Mouse (Mus musculus) heart, embryonic 13.5 days (tissue): ENCODE measurements at regions not wholly inside any gene's neighbourhood (a gene's known extent, or its start where the extent isn't known, plus 50 kb on each side); places are given as distances from the start of the nearest gene placed in this dataset.

ENCODE experiments used
- ATAC-seq: fragments of 200-750 bp; cut with Nextera tagmentation; 2 replicates; pipeline ENCODE4 v1.8.0; 2017; ENCODE audit warnings: moderate TSS enrichment; ENCODE audit not compliant: insufficient number of reproducible peaks, low FRiP score, low TSS enrichment; ENCODE audit errors: extremely low read depth
- H3K27ac ChIP-seq: fragments of 300-500 bp; sonication (generic); replicated peaks from 2 replicates; pipeline ENCODE4 v1.5.1; 2015; ENCODE audit warnings: moderate library complexity, mild to moderate bottlenecking, inconsistent platforms
- H3K27me3 ChIP-seq: fragments of 300-500 bp; sonication (generic); replicated peaks from 2 replicates; pipeline ENCODE4 v1.6.1; 2015; ENCODE audit warnings: mild to moderate bottlenecking, inconsistent platforms
- H3K36me3 ChIP-seq: fragments of 300-500 bp; sonication (generic); 2 replicates; pipeline ENCODE4 v1.6.1; 2015; ENCODE audit warnings: mild to moderate bottlenecking, inconsistent platforms
- H3K4me1 ChIP-seq: fragments of 300-500 bp; sonication (generic); 2 replicates; pipeline ENCODE4 v1.6.1; 2015; ENCODE audit warnings: inconsistent platforms
- H3K4me2 ChIP-seq: fragments of 300-500 bp; sonication (generic); 2 replicates; pipeline ENCODE4 v1.6.1; 2015; ENCODE audit warnings: inconsistent platforms, mild to moderate bottlenecking, moderate library complexity
- H3K4me3 ChIP-seq: fragments of 300-500 bp; sonication (generic); 2 replicates; pipeline ENCODE4 v1.5.1; 2015; ENCODE audit warnings: moderate library complexity, mild to moderate bottlenecking, inconsistent platforms
- H3K9ac ChIP-seq: fragments of 300-500 bp; sonication (generic); 2 replicates; pipeline ENCODE4 v1.6.1; 2015; ENCODE audit warnings: inconsistent platforms, mild to moderate bottlenecking, moderate library complexity
- H3K9me3 ChIP-seq: fragments of 300-500 bp; sonication (generic); 2 replicates; pipeline ENCODE4 v1.6.1; 2016; ENCODE audit warnings: inconsistent platforms
- WGBS: fragments of 180-500 bp; shearing (Covaris S2); methylation state at CpG from one replicate; pipeline ENCODE4 v1.1.7; 2015; ENCODE audit warnings: mixed read lengths; 5-methylcytosine and 5-hydroxymethylcytosine counted together

DNA sequence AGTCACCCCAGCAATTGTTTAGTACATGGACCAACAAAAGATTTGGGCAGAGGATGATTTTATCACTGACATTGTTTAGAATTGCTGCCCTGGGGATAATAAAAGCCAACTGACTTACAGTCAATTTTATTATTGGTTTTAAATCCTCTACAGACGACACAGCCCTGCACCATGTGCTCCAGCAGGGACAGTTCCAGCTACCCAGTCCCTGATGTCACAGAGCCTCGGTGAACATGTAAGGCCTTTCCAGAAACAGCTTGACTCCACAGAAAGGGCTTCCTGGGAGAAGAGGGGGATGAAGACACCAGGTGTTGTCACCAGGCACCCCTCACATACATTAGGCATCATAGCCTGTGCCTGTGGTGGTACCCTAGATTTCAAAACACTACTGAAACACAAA is 447.0 kb upstream of the Smim15 start:
- Histone ChIP-seq H3K27me3 (no peaks in the 10 kb centered on the region), H3K9me3 (no peaks in the 10 kb centered on the region), H3K27ac (no peak overlapping the region), H3K4me1 (peaks cover 24% of the 10 kb centered on the region), H3K9ac (no peak overlapping the region), H3K4me3 (no peak overlapping the region), H3K36me3 (no peaks in the 10 kb centered on the region), H3K4me2 (no peak overlapping the region)
- WGBS: 73% methylated on average over 2 of the region's 2 CpGs
- no peak for ATAC-seq

DNA sequence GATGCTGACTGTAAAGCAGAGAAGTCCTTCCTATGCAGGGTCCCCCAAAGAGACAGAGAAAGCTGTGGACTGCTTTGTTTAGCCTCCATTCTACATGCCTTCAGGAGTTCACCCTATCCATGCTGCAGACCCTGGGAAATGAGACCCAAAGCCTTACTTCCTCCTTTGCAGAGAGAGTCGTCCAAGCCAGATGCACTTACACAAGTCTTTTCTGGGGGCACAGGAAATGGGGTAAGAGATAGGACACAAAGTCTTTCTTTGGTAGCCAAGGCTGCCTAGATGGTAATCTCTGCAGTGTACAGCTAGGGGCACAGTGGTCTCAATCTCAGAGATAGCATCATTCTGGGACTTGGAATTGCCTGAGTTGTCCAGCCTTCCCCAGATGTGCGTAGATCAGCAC is 448.1 kb upstream of the Smim15 start:
- peaks cover 23% of the 10 kb centered on the region for H3K4me1 ChIP-seq
- H3K9ac ChIP-seq: no peak overlapping the region
- WGBS: 56% methylated on average over 2 of the region's 2 CpGs
- no peak overlapping the region for H3K27ac ChIP-seq
- H3K9me3 ChIP-seq: no peaks in the 10 kb centered on the region
- no peaks in the 10 kb centered on the region for H3K36me3 ChIP-seq
- ATAC-seq: no peak
- H3K27me3 ChIP-seq: no peaks in the 10 kb centered on the region
- no peak overlapping the region for H3K4me2 ChIP-seq
- H3K4me3 ChIP-seq: no peak overlapping the region

DNA sequence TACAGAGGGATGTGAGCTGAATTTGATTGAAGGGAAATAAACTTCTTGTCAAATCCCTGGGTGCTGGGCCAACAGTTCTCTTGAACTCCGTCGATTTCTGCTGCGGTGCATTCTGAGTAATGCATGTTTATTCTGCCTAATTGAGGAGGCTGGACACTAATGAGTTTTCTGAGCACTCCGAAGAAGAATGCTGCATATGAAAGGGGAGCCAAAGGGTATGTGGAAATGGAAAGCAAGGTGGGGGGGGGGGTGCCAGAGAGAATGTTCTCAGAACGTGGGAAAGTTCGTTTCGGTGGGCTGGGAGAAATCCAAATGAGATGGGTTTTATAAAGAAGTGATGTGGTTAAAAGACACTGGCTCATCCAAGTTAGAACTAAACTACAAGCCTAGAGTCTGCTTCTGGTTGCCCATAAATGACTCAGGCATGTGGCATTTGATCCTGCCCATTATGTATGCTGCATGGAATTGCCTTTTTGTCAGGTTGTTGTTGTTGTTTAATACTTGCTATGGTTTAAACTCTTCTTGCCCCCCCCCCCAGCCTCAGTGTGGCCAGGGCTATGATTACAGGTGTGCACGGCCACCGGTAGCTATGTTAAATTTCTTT is 455.7 kb upstream of the Smim15 start:
- no peaks in the 10 kb centered on the region for H3K36me3 ChIP-seq
- 79% methylated on average over 9 of the region's 9 CpGs for WGBS
- H3K27ac ChIP-seq: no peak overlapping the region
- no peak overlapping the region for H3K4me2 ChIP-seq
- peaks cover 5% of the 10 kb centered on the region for H3K4me1 ChIP-seq
- no peak for ATAC-seq
- H3K9me3 ChIP-seq: no peaks in the 10 kb centered on the region
- no peak overlapping the region for H3K4me3 ChIP-seq
- H3K27me3 ChIP-seq: no peaks in the 10 kb centered on the region
- no peak overlapping the region for H3K9ac ChIP-seq

DNA sequence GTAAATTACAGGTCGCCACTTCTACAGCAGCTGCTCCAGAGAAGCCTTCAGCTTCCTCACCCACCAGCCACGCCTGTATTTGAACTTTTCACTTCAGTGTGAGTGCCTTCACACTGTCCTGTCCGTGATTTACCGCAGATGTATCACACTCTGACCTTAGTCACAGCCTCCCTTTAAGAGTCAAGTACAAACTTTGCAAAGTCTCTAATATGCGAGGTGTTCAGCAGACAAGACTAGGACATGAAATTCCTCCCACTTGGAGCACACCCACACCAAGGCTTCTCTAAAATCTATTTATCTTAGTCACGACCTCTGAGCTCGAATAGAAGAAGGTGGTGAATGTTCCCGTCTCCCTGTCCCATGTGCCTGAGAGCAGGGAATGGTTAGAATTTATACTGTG is 456.6 kb upstream of the Smim15 start:
- Histone ChIP-seq H3K9ac (no peak overlapping the region), H3K4me3 (no peak overlapping the region), H3K4me2 (no peak overlapping the region), H3K9me3 (no peaks in the 10 kb centered on the region), H3K27ac (no peak overlapping the region), H3K4me1 (peaks cover 5% of the 10 kb centered on the region), H3K27me3 (no peaks in the 10 kb centered on the region), H3K36me3 (no peaks in the 10 kb centered on the region)
- WGBS: 42% methylated on average over 8 of the region's 8 CpGs
- ATAC-seq: no peak

DNA sequence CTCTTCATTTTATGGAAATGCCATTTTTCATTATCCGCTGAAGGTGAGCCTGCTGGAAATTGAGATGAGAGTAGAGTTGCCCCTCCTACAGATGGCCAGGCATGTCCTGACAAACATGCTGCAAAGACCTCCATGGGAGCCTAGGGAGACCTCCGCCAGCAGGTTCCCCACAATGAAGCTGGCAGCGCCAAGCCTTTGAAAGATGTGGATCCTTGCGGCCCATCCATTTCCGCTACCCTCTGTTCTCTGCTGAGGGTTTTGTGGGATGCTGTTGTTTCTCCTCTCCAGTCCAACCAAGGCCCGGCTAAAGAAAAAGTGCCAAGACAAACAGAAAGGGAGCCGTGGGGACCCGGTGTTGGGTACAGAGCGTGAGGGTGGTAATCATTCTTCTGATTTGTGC is 458.3 kb upstream of the Smim15 start:
- Histone ChIP-seq H3K27ac (no peak overlapping the region), H3K36me3 (no peaks in the 10 kb centered on the region), H3K4me1 (peaks cover 5% of the 10 kb centered on the region), H3K9me3 (no peaks in the 10 kb centered on the region), H3K4me3 (no peak overlapping the region), H3K9ac (no peak overlapping the region), H3K4me2 (no peak overlapping the region), H3K27me3 (no peaks in the 10 kb centered on the region)
- 87% methylated on average over 9 of the region's 9 CpGs for WGBS
- ATAC-seq: no peak

DNA sequence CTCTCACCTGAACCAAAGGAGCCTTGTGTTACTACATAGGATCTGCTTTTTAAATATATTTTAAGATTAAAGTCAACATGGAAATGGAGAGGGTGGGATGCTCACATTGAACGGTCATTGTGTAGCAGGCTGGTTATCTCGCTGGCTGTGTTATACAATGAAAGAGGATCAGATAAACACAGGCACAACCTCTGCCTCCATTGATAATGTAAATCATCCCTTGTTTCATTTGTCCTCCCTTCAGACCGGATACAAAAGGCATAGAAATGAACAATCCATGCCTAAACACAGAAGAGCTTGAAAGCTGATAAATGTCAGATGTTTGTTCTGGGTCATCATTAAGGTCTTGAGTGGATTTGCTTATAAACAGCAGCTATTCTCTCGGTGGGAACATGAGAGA is 458.9 kb upstream of the Smim15 start:
- no peaks in the 10 kb centered on the region for H3K9me3 ChIP-seq
- no peak overlapping the region for H3K4me3 ChIP-seq
- no peak overlapping the region for H3K27ac ChIP-seq
- no peak overlapping the region for H3K9ac ChIP-seq
- no peaks in the 10 kb centered on the region for H3K36me3 ChIP-seq
- H3K4me2 ChIP-seq: no peak overlapping the region
- no peak for ATAC-seq
- 45% methylated on average over 4 of the region's 4 CpGs for WGBS
- no peaks in the 10 kb centered on the region for H3K27me3 ChIP-seq
- H3K4me1 ChIP-seq: peaks cover 5% of the 10 kb centered on the region

DNA sequence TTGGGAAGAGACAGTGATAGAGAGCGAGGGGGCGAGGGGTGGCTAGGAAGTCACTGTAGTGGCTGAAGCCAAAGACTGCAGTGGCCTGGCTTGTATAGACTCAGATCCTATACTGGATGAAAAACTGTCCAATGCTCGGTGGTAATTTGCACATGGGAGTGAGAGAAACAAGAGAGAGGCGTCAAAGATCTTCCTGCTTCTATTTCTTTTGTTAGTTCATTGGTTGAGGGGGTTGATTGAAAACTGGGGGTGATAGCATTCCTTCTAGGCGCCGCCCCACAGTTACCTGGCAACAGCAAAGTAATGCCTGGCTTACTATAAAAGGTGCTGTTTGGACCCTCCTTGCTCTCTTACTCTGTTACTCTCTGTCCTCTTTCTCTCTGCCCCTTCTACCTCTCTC is 465.3 kb upstream of the Smim15 start:
- Histone ChIP-seq H3K9ac (no peak overlapping the region), H3K27ac (no peak overlapping the region), H3K36me3 (no peaks in the 10 kb centered on the region), H3K27me3 (no peaks in the 10 kb centered on the region), H3K4me3 (no peak overlapping the region), H3K4me2 (no peak overlapping the region), H3K9me3 (no peaks in the 10 kb centered on the region), H3K4me1 (peaks cover 17% of the 10 kb centered on the region)
- 91% methylated on average over 6 of the region's 6 CpGs for WGBS
- no peak for ATAC-seq

DNA sequence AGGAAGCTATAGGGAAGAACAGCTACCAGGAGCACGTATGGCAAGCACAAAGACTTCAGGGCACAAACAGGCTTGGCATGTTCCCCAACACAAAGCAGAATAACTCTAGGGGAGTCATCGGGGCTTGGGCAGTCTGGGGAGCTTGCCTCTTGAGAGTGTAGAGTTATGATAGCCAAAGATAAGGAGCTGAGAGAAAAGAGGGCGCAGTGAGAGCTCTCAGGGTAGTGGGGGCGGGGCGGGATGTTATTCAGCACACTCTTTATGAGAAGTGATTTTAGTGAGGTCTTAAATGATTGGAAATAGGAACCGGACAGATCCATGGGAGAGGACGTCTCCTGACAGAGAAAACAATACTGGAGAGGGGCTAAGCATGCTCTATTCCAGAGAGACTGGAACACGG is 466.4 kb upstream of the Smim15 start:
- no peak overlapping the region for H3K4me3 ChIP-seq
- H3K4me2 ChIP-seq: peak overlapping the region; percentile 27; the same call in 1 of the 2 replicates
- no peak for ATAC-seq
- WGBS: 50% methylated on average over 8 of the region's 8 CpGs
- H3K4me1 ChIP-seq: peaks cover 17% of the 10 kb centered on the region
- no peaks in the 10 kb centered on the region for H3K9me3 ChIP-seq
- no peaks in the 10 kb centered on the region for H3K27me3 ChIP-seq
- no peak overlapping the region for H3K9ac ChIP-seq
- no peak overlapping the region for H3K27ac ChIP-seq
- H3K36me3 ChIP-seq: no peaks in the 10 kb centered on the region

DNA sequence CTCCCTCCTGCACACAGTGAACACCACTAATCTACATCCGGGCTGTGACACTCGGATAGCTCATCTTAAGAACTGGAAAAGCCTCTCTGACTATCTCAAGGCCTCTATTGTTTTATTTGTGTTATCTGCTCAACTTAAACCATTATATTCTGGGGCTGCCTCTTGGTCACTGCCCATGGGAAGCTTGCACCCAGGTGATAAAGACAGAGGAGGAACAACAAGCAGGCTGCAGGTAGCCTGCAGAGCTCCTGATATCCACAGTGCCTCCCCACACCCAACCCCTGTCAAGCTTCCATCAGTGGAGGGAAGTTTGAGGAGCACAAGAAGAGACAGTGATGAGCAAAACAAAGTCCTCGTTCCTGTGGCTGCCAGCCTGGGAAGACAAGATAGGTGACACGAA is 467.0 kb upstream of the Smim15 start:
- Histone ChIP-seq H3K9ac (no peak overlapping the region), H3K4me3 (no peak overlapping the region), H3K36me3 (no peaks in the 10 kb centered on the region), H3K4me1 (peaks cover 17% of the 10 kb centered on the region), H3K4me2 (peak overlapping the region; percentile 27; the same call in 1 of the 2 replicates), H3K9me3 (no peaks in the 10 kb centered on the region), H3K27me3 (no peaks in the 10 kb centered on the region), H3K27ac (no peak overlapping the region)
- no peak; the same call in 1 of the 2 replicates for ATAC-seq
- 29% methylated on average over 4 of the region's 4 CpGs for WGBS

DNA sequence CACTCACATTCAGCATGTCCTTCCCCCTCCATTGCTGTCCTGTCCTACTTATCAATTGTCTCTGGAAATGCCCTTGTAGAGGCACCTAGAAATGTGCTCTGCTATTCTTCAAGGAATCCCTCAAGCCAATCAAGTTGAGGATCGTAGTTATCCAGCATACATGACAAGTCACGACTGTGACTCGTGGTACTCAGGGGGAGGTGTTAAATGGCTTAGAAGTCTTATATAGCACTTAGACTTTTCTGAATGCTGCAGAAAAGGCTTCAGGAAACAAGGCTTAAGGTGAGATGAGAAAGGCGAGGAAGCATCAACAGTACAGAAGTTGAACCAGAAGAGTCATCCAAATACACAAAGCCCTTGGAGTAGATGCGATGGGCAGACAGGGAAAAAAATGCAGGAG is 467.5 kb upstream of the Smim15 start:
- Histone ChIP-seq H3K4me2 (no peak overlapping the region), H3K9ac (no peak overlapping the region), H3K36me3 (no peaks in the 10 kb centered on the region), H3K27ac (no peak overlapping the region), H3K27me3 (no peaks in the 10 kb centered on the region), H3K4me3 (no peak overlapping the region), H3K4me1 (peaks cover 17% of the 10 kb centered on the region), H3K9me3 (no peaks in the 10 kb centered on the region)
- 66% methylated on average over 5 of the region's 5 CpGs for WGBS
- ATAC-seq: no peak

DNA sequence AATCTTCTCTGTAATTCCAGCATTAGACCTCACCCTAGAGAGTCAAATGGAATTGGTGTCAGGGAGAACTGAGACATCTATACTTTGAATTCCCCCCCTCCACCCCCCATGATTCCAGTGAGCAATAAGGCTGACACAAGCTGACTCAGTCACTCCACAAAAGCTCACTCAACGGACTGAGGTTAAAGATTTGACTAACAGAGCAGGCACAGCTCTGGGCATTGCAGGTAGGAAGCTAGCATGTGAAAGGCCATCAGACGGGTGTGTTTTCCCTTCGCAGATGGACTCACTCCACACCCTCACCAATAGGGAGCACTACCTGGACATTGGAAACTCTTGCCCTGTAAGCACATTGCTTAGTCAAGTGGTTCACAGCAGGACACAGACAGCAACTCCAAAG is 469.2 kb upstream of the Smim15 start:
- H3K27me3 ChIP-seq: no peaks in the 10 kb centered on the region
- WGBS: 84% methylated on average over 3 of the region's 3 CpGs
- H3K9ac ChIP-seq: no peak overlapping the region
- no peak overlapping the region for H3K27ac ChIP-seq
- H3K4me3 ChIP-seq: no peak overlapping the region
- no peak for ATAC-seq
- H3K9me3 ChIP-seq: no peaks in the 10 kb centered on the region
- no peak overlapping the region for H3K4me2 ChIP-seq
- H3K4me1 ChIP-seq: peaks cover 17% of the 10 kb centered on the region
- no peaks in the 10 kb centered on the region for H3K36me3 ChIP-seq

DNA sequence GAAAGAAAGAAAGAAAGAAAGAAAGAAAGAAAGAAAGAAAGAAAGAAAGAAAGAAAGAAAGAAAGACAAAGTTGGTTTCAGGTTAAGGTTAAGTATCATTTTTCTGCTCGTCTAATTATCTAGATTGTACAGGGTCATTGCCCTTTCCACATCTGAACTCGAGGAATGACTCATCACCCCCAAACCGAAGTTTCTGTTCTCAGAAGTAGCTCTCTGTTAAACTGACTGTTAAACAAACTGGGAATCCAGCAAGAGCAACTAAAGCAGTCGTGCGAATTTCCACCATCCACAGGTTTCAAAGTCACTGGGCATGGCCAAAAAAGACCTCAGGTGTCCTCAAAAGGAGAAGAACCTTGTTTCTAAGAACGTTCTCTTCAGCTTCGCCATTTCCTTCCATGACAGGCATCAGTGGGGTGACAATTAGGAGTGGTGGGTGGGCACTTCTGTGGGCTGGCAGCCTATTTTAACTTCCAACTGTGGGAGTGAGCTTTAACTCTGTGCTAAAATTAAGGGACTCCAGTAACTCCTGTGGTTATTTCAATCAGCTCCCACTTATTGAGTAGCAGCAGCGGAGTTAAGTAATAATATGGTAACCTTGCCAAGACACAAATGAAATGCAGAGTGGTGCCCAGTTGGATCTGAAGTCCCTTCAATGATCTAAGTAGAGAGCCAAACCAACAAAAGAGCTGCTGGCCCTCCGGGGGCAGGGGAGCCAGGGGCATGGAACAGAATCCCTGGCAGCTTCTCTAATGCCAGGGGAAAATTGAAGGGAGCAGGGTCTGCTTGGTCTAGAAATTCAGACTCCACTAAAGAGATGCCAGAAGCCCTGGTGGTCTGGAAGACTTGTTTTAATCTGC is 470.5 kb upstream of the Smim15 start:
- WGBS: 70% methylated on average over 9 of the region's 9 CpGs
- H3K4me3 ChIP-seq: no peak overlapping the region
- H3K9ac ChIP-seq: no peak overlapping the region
- no peaks in the 10 kb centered on the region for H3K27me3 ChIP-seq
- H3K27ac ChIP-seq: no peak overlapping the region
- ATAC-seq: no peak
- H3K4me2 ChIP-seq: no peak overlapping the region
- H3K4me1 ChIP-seq: peaks cover 17% of the 10 kb centered on the region
- H3K36me3 ChIP-seq: no peaks in the 10 kb centered on the region
- H3K9me3 ChIP-seq: no peaks in the 10 kb centered on the region
